Mouse (Mus musculus) sigmoid colon, adult 10 weeks (tissue): Measurements from ENCODE around the gene Rnf133. TPM values are rescaled to one million over a fixed set of nuclear protein-coding genes. Genes with fewer than 3 reads are reported as not detected.

Experiments
- polyA plus RNA-seq: library from polyadenylated mRNA; stranded (reverse); fragments of 350-450 nt; fragmentation: Illumina TruSeq; extraction: RNeasy Lipid Tissue Mini Kit (QIAGEN cat#74804); gene quantifications from one replicate; pipeline ENCODE4 v1.2.3, GENCODE M21; 2014; ENCODE audit warnings: low read depth, low replicate concordance

Rnf133 gene
- not detected for polyA plus RNA-seq

DNA sequence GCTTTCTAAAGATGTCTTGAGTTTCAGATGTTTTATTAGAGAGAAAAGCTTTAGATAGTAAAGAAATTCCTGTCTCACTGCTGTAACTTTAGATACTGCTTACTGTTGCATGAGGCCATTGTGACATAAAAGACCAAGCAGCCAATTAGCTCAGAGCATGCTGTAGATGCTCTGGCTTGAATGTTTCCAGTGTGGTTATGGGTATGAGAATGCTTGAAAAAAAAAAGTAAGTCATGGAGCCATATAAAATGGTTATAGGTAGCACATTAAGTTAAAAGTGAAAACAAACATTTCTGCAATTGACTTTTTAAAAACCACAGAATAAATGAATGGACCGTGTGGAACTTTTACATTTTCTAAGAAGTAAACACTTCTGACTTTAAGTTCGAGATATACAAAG lies at the start of gene Rnf133:
TSS of gene Rnf133 (minus strand) at position 101 of the 400 bp plus-strand sequence.

DNA sequence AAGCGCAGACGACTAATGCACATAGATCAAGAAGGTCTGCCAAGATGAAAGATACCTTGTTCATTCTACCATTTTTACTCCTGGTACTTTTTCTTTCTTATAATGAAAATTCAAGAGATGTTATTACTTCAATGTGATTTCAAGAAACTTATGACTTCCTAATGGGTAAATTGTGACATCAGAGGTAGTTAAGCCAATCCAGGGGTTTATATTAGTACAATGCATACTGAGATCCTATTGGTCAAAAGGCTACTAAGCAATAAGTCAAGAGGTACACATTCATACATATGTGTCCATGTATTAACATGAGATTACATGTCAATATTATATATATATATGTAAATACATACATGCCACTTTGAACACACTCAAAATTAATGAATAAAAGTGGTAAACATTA lies 4.9 kb upstream of the Rnf133 start, which contains the start of gene Rnf148:
TSS of gene Rnf148 (minus strand) at position 101 of the 400 bp plus-strand sequence.

Other genes starting within 250 kb of the Rnf133 start
- not detected for gene Rnf148, start 4.8 kb upstream of the Rnf133 start, polyA plus RNA-seq
- 50.2 TPM for gene Cadps2, start 189.1 kb upstream of the Rnf133 start, polyA plus RNA-seq